Mouse (Mus musculus): ENCODE data around the gene Xxylt1.

Gene Xxylt1

DNA sequence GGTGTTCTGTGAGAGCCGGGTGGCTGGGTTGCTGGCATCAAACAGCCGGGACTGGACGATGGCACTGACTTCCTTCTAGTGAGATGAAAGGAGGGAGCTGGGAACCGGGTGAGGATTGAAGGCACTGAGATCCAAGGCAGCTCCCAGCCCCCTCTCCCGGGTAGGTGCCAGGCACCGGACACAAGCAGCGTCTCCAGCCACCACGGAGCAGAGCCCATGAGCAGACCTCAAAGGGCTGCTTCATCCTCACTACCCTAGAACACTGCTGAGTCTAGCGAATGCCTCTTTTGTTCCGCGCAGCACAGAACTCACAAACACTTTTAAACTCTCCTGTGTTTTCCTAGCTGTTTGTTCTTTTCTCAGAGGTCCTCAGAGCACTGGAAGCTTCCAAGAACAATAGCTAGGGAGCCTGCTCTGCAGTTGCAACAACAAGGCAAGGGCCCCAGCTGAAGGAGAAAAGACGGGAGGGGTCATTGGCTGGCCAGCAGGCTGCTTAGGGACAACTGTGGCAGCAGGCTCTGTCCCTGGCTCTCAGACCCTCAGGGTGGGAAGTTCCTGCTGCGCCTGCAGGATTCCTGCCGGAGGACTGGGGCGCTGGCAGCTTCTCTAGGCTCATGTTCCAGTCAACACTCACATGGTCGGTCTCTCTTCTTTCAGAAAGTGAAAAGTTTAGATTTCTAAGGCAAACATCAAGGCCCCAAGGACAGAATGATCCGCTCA lies 96.2 kb downstream of the Xxylt1 start:
- DNase-seq, result no peak

DNA sequence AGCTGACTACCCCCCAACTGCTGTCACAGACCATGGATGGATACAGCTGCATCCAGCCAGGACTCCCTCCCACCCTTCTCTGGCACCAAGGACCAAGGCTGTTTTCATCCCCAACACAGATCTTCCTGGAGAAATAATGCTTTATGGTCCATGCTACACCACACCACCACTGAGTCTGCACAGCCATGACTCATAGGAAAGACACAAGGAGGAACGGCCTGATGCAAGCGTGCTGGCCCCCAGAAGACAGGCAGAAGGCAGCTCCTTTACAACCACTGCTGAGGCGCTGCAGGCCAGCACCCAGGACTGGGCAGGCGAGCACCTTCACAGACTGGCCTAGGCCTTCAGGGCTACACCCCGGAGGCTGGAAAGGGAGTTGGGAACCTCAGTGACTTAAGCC lies 97.1 kb downstream of the Xxylt1 start:
- no peak for DNase-seq

DNA sequence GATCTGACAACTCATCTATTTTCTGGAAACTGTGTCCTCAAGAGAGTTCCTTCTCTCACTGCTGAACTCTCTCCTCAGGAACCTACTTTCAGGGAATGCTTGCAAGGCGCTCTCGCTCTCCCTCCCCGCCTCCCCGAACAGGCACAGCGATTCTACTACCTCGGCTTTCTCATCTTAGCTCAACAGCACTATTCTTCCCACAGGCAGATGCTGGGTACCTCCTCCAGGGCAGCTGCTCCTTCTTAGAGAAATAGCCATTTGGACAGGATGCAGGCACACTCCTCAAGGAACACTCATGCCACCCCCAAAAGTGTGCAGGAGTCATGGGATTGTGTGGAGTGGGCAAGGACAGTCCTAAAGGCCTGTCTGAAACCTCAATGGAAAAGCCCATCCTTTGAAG lies 97.5 kb downstream of the Xxylt1 start:
- no peak for DNase-seq

DNA sequence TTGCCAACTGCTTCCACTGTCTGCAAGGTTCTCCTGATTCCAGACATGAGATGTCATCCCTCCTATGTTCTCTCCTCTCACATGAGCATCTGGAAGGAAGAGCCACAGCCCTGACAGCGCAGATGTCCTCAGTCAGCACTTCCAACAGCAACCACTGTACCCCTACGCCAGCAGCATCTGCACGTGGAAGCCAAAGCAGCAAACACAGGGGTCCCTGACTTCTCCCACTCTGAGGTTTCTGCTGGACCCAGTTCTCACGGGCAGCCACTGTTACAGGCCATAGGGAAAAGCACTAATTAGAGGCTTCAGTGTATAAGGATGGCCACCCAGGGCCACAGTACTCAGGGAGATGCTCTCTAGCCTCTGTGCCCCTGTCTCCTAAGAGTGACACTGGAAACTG lies 98.0 kb downstream of the Xxylt1 start:
- DNase-seq, result no peak

DNA sequence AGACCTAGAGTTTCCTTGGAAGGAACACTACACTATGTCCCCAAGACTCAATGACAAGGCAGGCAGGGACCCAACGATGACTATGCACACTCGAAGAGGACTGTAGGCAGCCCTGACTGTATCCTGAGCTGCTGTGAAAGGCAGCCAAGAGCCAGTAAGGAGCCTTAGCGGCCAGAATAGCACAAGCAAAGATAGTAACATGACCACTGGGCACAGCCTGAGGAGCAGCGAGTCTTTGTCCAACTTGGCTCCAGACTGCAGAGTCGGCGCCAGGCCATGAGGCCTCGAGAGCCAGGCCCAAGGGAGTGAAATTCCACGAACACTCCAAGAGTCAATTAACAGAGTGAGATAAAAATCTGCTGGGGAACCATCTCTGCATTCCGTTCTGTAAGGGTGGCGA lies 99.9 kb downstream of the Xxylt1 start:
- peak; percentile 89 to 91 for DNase-seq

DNA sequence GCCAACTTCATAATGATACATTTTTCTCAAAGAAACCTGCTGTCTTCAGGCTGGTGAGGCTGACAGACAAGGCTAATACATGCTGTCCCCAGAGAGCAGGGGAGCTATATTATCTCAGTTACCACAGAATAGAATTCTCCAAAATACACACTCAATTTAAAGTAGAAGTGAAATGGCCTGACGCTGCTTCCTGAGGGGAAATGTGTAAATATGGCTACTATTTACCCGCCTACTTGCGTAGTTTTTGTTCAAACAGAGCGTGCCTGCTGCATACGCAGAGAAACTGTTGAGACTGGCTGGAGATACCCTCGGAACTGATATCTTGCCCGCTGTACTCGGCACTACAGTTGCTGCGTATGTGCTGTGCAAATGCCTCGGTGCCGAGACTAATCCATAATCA lies 101.3 kb downstream of the Xxylt1 start:
- DNase-seq, result no peak

DNA sequence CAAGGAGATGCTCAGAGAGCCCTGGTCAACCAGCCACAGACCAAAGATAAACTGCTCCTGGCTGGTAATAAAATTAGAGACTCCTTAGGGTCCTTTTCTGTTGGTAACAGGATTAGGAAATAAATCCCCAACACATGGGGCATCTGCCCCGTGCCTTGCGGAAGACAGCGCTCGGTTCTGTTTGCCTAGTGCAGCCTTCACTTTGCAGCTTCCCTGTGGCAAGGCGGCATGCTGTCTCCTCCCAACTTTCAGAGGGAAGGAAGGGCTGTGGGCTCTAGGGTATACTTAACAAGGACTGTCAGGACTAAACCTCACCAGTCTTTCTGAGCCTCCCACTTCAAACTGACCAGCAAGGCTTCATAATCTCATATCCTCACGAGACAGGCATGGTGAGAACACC lies 103.5 kb downstream of the Xxylt1 start:
- no peak for DNase-seq

DNA sequence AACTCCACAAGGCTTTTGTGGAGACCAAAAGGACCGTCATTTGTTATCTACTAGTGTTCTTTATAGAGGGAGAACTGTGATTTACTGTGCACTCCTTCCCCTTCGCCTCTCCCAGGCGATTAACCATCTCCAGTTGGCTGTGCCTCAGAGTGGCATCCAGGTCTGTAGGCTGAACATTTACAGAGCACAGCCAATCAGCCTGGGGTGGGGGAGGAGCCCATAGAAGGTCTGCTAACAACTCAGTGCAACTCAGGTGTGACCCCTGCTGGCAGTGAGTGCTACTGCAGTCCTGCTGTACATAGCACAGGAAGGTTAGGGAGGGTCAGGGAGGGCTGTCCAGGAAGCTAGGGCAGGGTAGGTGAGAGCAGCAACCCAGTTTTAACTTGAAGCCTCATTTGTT lies 104.0 kb downstream of the Xxylt1 start:
- peak; percentile 95 for DNase-seq

DNA sequence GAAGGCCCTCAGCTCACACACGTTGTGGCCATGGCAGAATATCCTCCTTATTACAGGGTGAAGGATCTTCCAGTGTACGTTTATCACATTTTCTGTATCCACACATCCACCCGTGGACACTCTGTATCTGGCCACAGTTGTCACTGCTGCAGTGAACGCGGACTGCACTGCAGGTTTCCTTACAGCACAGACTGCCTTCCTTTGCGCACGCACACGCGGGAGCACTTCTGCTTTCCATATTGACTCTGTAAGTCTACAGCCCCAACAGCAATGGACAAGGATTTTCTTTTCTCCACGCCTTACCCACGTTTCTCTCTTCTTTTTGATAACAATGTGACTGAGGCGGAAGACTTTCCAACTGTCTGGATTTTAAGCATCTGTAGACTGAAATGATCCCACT lies 106.7 kb downstream of the Xxylt1 start:
- no peak for DNase-seq

DNA sequence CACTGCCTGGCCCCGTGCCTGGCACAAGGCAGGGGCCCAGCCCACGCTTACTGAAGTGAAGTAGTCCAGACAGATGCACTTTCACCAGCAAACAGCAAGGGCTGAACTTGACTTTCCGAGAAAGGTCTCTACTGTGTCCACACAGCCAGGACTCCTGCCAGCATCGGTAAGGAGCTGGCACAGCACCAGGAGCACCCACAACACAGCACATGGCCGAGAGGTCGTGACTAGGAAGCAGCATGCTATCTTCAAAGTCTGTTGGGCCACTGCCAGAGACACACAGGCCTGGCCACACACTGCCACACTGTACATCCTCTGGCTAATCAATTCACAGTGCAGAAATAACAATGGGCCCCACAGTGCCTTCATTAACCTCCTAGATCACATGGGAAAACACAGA lies 107.8 kb downstream of the Xxylt1 start:
- peak; percentile 46 to 48 for DNase-seq

DNA sequence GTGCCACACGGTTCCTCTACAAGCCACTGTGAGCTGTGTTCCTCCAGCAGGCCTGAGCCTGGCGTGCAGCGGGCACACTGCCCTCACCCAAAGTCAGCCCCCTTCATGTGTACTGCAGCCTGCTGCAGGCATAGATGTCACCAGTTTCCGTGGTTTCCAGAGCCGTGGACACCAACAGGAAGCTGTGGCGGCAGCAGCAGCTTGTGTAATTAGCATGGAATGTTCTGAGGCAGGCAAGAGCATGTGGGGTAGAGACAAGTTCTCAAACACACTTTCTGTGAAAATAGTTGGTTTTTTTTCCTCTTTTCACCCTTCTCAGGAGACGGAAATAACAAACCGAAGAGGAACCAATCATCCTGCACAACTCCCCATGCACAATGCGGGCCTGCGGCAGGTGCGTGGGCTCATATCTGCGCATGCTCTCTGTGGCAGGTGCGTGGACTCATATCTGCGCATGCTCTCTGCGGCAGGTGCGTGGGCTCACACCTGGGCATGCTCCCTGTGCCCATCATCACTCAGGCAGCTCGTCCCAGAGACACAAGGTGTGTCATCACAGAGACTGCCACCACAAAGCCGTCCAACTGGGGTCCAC lies 109.2 kb downstream of the Xxylt1 start:
- DNase-seq, result no peak

DNA sequence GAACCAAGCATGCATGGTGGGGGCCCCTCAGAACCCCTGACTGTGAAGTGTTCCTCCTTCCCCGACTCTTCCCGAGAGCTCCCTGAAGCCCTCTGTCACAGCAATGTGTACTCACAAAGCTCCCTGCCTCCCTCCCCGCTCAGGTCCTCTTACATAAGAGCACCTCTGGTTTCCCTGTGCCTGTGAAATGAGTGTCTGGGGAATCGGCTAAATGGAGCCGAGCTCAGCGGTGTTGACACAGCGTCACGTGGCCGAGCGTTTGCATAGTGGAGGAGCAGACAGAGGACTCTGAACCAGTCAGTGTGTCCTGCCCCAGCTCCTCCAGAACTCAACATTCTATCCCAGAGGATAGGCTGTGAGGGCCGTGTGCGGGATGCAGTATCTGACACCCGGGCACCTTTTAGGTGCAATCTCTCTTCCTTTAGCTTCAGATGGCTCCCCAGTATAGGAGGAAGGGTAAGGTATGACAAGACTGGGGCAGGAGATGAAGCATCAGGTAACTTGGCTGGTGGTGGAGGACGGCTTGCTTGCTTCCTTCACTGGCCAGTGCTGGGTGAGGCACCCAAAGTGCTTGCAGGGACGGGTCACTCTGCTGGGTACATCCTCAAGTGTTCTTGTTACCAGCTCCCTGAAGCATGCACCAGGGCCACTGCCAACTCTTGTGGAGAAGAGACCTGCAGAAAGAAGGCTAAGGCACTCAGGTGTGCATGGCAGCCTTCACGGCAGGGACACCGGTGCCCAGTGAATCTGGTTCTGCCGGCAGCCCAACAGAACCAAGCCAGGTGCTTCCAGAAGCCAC lies 111.8 kb downstream of the Xxylt1 start:
- DNase-seq, result no peak

DNA sequence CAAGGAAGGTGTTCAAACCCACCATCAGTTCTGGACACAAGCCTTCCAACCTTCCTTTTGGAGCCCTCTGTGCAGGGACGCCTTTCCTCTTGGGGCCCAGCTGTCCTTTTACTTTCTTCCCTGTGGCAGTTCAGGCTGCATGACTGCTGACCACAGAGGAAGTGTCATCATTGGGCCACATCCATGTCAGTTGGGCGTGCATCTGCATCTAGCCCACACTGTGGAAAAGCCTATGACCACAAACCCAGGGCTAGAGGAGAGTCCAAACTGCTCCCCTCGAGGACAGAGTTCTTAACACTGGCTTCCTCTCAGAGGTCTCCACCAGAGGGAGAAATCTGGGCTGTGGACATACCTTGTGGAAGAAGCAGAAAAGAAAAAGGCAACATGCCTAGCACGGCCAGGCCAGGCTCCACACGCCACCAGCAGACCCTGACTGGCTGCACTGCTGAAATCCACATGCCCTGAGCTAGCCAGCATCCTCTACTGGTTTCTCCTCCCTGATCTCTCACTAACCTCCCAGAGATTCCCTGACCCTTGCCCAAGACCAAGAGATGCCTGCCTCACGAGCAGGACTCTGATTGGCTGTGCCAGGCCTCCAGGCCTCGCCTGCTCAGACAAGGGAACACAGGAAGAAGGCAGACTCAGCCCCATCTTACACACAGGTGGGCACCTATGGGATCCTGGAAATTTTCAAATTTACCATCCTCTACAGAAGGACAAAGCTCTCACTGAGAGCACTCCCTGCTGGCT lies 112.7 kb downstream of the Xxylt1 start:
- DNase-seq, result no peak

DNA sequence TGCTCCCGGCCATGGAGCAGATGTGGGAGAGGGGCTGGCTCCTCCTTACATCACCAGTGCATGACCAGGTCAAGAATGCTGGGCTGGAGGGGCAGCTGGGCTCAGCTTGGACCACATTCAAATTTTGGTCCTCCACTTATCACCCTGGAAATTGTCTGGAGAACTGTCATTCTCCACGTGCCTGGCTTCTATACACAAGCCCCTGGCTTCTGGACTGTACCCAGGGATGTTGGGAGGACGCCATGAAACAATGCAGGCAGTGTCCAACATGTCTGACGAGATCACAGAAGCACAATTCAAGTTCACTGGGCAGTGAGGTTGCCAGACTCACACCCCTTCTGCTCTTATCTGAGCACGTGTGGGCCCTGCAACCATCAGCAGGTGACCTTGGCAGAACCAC lies 114.5 kb downstream of the Xxylt1 start:
- DNase-seq, result no peak

DNA sequence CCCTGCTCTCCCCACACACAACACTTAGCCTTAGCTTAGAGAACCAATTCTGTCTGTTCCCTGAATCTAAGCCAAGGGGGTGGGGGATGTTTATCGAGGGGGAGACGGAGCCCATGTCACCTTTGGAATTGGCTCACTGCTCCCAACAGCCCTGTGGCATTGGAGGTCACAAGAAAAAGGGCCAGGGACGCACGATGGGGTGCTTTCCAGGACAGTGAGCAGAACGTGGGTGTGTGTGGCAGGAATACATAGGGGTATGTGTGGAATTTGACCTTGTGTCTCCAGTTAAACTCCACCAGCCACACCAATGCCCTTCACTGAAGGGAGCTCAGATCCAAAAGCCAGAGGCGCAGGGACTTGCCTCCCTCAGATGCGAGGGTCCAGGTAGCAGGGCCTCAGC lies 116.3 kb downstream of the Xxylt1 start:
- no peak for DNase-seq

DNA sequence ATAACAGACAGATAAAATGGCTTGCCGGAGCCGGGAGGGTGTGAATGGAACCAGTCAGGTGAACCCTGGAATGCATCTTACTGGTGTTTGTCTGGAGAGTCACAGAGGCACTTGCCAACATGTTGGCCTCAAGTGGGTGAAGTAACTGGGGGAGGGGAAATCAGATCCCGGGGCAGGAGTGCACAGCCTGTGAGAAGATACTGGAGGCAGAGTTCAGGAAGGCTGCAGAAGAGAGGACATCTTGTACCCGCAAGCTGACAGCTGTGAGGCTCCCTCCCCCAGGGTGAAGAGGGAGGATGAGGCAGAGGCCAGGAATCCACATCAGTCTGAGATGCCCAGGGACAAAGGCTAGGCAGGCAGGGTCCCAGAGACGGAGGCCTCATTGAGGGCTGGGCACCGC lies 116.8 kb downstream of the Xxylt1 start:
- DNase-seq, result no peak

DNA sequence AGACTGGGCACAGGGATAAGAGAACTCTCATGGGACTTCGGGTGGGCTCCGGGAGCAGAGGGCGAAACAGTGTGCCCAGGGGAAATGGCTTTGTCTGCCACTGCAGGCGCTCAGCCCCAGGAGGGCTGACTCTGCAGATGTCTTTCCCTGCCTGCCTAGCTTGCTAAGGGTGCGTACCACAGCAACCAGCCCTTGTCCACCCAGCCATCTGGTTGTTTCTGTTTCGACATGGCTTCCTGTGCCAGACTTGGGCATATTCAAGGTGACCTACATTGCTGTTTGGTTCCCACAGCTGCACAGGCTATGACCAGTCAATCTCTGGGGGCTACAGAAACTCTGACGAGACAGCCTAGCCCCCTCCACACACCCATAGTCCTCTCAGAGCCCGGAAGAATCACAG lies 118.7 kb downstream of the Xxylt1 start:
- DNase-seq, result no peak

DNA sequence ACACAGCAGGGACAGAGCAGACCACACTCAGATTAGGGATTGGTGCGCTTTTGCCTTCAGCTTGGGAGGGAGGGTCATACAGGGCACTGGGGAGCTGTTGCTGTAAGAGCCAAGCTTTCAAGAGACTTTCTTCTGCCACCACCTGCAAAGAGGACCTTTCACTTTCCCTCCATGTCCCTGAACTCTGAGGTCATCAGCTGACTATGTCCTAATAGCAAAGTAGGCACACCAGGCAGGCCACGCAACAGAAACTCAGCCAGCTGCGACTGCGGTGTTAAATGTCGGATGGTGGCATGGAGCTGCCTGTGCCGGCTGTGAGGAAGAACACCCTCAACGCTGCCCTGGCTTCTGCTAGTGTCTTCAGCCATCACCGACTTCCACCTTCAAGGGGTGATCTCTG lies 120.1 kb downstream of the Xxylt1 start:
- DNase-seq, result no peak

DNA sequence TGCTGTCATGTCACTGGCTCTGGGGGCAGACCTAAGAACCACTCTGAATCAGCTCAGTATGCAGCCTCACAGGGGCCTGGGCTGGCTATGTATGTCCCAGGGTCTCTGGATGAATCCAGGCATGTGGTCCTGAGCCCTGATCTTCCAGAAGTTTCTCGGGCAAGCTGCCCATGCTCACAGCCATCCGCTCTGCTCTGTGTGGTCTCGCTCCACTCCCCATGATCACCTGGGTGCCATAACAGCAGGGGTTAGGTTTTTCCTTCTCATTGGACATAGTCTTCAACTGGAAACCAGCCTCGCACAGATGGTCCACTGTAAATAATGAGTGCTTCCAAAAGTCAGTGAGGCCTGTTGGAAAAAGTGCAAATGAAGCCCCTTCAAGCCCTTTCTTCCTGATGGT lies 121.0 kb downstream of the Xxylt1 start:
- no peak for DNase-seq

DNA sequence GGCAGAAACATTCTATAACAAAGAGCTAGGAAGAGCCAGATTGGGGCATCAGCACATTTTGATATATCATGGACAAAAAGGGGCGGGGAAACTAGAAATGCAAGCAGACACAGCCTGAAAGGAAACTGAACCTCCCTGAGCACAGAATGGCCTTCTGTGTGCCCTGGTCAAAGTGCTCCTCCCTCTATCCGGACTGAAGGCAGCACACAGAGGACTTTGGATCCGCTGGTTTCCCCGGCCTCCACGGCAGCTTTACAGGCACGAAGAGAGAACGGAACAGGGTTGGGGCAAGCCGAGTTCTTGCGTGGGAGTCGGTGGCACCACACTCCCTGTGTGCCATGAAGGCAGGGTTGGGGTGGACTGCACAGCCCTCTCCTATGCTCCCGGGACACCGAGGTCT lies 121.5 kb downstream of the Xxylt1 start:
- DNase-seq, result no peak

DNA sequence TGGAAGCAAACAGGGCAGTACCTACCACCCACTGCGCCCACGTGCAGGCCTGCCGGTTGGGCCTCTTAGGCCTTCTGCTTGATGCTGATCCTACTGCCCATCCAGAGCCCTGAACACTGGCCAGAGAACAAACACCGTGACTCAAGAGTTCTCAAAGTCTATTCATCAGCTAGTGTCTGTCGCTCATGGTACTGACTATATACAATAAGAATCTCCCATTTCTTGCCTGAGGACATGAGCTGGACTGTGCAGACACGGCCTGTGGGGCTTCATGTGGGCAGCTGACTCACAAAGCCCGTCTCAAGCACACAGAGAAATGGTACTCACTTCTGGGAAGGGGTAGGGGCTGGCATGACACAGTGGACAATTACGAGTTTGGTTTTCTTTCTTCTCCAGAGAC lies 125.1 kb downstream of the Xxylt1 start:
- DNase-seq, result no peak

DNA sequence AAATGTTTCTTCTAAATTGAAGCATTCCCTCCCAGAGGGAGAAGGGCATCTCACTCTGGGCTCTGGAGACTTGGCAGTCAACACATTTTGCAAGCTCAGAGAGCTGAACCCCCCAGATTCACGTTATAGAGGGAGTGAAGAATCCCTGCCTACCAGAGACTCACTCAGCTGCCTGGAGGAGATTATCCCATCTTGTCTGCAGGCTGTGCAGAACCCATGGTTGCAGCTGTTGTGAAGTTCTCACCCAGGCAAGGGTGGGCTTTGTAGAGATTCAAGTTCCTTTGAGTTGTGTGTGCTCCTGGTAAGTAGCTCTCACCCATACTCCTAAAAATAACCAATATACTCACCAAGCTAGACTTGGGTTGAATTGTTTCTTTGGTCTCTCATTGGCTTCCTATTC lies 132.6 kb downstream of the Xxylt1 start:
- no peak for DNase-seq

DNA sequence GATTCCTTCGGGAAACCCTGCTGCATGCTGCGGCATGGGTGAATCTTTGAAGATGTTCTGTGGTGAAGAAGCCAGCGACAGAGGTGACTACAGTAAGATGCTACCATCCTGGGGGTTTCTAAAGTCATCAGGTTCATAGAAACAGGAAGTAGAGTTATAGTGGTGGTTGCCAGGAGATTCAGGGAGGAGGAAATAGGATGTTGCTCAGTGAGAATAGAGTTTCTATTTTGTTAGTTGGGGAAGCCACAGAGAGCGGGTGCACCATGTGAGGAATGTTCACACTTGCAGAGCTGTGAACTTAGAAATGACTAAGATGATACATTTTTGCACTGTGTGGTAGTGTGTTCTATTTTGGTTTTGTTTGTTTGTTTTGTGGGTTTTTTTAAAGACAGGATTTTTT lies 133.0 kb downstream of the Xxylt1 start:
- no peak for DNase-seq

DNA sequence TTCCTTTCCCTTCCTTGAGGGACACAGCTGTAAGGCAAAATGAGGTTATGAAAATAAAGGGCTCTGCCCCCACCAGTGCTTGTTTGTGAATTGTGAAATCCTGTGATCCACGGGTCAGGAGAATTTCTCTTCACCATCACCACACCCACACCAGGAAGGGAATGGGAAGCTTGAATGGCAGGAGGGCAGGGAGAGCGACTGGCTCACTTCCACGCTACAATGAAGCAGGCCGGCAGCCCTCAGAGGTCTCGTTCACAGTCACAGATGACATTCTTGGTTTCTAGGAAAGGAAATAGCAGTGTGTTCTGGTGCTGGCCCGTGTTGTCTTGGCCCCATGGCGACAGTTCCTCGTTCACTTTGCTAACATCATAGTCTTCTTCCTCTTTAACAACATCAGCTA lies 136.3 kb downstream of the Xxylt1 start:
- DNase-seq, result no peak

Measured in cerebellum, postnatal 36 days (tissue).